Mouse (Mus musculus): Measurements from ENCODE around the gene Bak1. TPM values are rescaled to one million over a fixed set of nuclear protein-coding genes. Genes with fewer than 3 reads are reported as not detected.

Gene Bak1
- polyA plus RNA-seq, 1 experiment: 34.8 TPM

DNA sequence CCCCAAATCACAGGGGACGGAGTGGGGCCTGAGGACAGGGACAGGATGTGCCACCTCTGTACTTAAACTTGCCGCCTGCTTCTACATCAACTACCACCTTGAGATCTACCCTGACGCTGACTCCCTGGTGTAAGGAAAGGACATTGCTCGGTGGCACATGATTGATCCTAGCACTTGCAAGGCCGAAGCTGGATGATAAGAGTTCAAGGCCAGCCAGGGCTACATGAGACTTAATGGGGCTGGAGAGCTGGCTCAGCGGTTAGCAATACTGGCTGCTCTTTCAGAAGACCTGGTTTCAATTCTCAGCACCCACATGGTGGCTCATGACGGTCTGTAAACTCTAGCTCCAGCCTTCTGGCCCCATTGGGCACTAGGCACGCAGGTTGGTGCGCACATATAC, 7.1 kb downstream of the Bak1 start:
- DNase-seq (ENCODE audit: low spot score): no peak

DNA sequence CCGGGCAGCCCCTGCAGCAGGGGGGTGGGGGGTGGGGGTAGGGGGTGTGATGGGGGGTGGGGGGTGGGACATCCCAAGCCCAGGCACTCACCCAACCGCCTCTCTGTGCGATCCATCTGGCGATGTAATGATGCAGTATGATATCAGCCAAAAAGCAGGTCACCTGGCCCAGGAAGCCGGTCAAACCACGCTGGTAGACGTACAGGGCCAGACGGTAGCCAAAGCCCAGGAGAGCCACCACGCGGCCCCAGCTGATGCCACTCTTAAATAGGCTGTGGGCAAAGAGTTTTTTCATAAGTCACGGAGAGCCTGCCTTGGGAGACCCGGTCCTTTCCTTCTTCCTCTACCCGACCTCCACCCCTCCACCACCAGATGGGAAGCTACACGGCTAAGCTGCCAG, 7.7 kb downstream of the Bak1 start:
- no peak for DNase-seq (ENCODE audit: low spot score)

DNA sequence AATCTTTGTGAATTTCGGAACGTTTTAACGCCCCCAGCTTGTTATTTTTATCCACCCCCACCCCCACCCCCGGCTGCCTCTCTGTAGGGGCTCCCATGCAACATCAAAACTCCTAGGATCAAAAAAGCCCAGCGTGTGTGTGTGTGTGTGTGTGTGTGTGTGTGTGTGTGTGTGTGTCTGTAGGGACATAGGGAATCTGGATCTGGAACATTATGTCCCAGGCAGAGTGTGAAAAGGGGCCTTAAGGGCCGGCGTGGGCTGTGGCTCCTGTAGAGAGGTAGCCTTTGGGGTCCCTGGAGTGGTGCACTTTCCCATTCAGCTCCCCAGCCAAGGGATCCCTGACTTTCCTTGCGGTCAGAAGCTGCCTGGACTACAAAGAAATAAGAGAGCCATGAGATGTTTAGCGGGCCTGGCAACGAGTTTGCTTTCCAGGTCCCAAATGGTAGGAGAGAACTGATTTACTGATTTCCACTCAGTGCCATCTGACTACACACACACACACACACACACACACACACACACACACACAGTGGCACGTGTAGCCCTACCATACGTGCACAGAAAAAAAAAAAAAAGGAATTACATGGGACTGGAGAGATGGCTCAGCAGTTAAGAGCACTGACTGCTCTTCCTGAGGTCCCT, 10.1 kb downstream of the Bak1 start:
- DNase-seq (ENCODE audit: low spot score): no peak

DNA sequence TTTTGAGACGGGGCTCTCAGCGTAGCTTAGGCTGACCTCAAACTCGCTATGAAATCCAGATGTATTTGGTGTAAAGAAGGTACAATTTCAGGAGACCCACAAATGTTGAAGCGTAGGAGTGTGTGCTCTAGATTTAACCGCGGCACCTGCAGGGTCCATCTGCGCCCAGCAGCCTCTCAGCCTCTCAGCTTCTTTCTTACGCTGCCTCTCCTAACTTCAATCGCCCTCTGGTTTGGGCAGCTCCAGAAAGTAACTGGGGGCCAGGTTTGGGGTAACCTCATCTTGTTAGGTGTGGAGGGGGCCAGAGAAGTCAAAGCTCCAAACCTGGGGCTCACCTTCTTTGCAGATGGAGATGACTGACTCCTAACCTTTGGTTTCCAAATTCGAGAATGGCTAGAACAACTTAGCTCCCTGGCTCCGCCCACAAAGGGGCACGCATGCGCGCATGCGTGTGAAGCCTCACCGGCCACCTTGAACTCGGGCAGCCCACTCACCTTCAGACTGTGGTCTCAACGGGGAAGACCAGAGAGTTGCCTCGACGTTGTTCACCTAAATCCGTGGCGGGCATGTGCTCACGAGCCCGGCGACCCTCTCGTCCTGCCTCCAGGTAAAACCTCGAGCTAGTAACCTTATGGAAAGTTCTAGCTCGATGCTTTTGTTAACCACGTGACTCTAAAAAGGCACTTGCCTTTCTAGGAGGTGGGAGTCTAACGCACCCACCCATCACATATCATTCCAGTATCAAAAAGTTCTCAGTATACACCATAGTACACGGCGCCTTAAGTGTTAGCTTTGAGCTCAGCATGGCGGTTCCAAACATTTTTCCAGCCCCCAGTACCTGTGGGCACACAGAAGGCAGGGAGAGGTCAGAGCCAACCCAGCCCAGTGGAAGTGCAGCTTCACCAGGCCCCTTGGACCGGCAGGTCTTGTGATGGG, 11.0 kb downstream of the Bak1 start:
- DNase-seq (ENCODE audit: low spot score): peak; percentile 73

DNA sequence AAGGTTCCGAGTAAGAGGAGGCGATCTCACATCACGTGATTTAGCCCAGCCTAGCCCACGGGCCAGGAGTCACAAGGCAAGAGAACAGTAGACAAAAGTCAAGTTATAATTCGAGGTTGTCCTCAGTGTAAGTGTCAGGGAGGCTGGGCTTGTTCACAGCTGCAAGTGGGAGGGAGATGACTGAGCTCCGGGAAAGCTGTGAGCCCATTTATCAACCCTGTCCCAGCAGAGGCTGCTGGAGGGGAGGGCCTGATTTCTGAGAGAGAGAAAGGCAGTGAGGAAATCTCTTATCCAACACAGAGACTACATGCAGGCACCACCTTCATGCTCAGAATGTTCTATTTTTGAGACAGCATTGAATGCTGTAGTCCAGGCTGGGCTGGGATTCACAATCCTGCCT, 15.9 kb downstream of the Bak1 start:
- no peak for DNase-seq (ENCODE audit: low spot score)

DNA sequence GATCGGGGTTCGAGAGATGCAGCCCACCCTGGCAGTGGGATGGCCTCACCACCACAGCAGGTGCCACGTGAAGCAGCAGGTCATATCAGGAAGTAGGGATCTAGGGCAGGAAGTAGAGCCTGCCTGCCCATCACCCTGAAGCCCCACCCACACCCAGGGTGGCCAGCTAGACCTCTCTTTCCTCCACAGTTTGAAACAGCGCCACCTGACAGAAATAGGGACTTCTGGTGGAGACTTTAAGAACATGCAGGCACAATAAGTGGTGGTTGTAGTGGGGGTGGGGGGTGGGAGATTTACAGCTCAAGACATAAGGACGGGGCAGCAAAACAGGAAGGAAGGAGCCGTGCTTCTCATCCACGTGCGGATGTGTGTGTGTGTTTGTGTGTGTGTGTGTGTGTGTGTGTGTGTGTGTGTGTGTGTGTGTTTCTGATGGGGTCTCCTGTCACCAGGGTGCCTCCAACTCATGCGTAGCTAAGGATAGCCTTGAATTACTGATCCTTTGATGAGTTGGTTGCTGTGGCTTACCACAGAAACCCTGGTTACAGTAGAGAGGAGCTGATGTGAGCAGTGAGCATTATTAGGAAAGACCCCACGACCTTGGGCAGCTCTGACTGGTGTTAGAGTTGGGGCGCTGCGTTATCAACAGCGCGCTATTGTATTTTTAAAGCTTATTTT, 16.7 kb downstream of the Bak1 start:
- no peak for DNase-seq (ENCODE audit: low spot score)

DNA sequence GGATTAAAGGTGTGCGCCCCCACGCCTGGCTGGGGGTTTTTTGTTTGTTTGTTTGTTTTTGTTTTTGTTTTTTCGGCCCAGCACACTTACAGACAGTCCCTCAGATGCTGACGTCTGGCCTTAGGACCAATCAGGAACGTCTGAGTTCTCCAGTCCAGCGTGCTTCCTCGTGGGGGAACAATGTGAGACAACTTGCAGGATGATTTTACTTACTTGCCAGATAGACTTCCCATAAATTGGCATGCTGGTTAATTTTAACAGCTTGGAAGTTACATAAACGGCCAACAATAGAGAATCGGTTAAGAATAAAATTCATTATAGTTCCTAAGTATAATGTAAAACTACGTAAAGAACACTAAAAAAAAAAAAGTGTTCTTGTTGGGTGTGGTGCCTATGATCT, 17.6 kb downstream of the Bak1 start:
- no peak for DNase-seq (ENCODE audit: low spot score)

DNA sequence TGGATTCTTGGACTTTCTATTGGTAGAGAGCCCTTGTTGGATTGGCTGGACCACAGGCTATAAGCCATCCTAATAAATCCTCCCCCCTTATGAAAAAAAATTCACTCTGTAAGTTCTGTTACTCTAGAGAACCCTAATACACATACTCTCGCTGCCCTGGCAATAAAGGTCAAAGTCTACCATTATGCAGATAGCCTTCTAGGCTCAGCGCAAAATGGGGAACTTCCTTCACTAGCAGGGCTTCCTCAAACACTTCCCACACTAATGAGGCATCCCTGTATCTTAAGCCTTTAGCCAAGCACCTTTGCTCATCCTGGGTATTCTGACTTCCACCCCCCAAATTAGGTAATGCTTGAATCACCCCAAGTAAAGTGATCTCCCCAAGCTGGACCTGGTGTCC, 20.5 kb downstream of the Bak1 start:
- no peak for DNase-seq (ENCODE audit: low spot score)

DNA sequence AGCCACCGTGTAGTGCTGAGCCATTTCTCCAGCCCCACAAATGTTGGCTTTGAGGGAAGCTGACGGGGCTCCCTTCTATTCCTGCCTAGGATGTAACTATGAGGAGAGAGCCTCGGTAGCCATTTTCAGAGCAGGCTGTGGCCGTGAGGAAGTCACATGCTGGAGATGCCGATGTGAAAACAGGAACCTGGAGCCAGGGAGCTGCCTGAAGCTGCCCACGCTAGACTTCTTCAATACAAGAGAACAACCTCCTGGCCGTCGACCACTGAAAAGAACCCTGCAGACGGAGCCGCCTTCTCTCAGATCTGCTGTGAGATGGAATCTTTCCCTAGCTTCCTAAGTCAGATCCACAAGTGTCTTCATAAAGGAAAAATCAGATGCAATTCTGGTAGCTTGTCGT, 23.2 kb downstream of the Bak1 start:
- DNase-seq (ENCODE audit: low spot score): no peak

DNA sequence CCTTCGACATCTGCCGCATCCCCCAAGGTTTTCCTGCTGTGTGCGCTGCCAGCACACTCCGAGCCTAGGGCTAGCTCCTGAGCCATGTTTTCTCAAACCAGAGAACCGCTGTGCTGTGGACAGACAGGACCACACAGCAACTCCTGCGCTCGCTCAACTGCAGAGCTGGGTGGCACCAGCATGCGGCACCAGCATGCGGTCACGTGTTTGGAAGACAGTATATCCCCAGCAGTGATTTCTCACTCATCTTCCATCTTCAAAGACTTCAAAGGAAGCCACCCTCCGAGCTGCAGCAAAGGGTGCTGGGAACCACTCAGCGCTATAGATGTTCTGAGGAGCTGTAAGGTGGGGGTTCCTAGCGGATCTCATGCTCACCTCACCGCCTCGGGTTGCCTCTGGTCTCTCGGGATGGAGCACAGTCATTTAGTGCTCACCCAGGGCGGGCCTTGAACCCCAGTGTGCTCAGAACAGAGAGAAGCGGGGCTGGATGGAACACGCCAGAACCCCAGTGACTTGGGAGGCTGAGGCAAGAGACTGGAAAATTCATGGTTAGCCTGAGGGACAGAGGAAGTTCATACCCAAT, 23.8 kb downstream of the Bak1 start:
- DNase-seq (ENCODE audit: low spot score): no peak

DNA sequence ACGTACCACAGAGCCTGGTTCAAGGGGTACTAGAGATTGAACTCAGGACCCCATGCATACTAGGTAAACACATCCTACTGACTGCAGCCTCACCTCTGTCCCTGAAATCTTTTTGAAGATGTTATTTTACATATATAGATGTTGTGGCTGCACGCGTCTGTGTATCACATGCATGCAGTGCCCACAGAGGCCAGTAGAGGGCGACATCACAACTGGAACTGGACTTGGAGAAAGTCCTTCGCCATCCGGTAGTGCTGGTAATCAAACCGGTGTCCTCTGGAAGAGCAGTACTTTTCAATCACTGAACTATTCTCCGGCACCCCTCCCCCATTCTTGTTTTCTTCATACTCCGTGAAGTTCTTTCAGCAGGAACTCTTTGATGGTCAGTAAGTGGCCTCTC, 24.4 kb downstream of the Bak1 start:
- DNase-seq (ENCODE audit: low spot score): no peak

DNA sequence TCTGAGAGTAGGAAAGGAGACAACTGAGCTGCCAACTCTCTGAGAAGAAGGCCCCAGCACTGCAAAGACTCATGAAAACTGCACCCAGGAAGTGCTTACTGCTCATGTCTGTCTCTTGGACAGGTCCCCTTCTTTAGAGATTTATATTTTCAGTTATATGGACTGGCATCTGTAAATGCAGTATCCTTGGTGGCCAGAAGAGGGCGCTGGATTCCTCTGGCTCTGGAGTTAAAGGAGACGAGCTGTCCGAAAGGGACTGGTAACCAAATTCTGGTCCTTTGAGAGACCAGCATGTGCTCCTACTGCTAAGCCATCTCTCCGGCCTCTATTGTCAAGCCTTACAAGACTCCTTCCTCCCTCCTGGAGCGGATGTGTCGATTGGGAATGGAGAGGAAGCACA, 26.9 kb downstream of the Bak1 start:
- DNase-seq (ENCODE audit: low spot score): no peak

DNA sequence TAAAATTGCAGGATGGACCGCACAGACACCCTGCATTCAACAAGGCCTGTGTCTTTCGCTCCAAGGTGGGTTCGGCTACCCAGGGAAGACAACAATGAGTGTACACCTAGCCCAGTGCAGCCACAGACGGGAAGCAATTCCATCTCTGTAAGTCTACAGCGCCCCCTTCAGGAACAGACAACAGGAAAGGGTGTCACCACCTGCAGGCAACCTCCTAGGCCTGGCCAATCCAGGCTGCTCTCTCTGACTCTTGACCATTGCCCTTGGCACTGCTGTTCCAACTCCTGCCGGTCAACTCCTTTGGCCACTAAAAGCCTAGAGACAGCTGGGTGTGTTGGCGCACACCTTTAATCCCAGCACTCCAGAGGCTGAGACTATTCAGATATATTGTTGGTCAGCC, 27.7 kb downstream of the Bak1 start:
- no peak for DNase-seq (ENCODE audit: low spot score)

DNA sequence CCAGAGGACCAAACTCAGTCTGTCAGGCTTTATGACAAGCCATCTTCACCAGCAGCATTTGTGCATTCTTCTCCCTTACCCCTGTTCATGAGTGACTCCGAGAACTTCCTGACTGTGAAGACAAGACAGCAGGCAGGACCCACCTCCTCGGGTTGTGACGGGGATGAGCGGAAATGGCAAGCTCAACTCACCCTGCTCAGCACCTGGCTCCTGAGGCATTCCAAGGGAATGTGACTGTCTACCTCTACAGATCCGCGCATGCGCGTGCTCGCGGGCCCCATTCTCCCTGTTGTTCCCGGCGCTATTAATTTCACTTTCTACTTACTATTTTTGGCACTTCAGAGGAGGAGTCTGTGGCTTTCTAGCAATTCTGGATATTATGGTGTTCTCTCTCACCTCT, 28.8 kb downstream of the Bak1 start:
- DNase-seq (ENCODE audit: low spot score): no peak

DNA sequence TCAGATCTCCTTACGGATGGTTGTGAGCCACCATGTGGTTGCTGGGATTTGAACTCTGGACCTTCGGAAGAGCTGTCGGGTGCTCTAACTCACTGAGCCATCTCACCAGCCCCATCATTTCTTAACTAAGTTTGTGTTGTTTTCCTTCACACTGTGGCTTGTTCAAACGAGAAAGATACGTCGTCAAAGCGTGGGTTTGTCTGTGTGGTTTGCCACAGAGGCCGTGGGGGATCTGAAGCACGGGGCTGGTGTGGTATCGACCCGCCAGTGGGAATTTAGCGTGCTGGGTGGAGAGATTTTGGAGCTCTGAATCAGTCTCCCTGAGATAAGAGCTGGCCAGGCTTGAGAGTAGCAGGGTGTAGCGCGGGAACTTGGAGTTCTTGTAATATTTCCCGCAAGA, 30.5 kb downstream of the Bak1 start:
- DNase-seq (ENCODE audit: low spot score): no peak

DNA sequence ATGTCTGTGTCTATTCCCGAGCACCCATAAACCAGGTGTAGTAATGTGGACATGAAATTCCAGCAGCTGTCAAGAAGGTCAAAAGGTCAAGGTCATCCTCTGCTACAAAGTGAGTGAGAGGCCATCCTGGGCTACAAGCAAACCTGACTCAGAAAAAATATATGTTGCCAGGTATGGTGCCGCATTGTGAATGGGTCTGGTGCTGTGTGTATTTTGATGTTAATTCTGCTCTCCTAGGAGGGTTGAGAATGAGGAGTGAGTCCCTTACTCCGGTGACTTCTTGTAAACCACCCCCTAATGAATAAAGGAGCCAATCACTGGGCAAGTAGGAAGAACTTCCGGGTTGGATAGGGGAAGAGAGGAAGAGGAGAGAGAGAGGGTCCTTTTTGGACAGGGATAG, 31.1 kb downstream of the Bak1 start:
- DNase-seq (ENCODE audit: low spot score): no peak

DNA sequence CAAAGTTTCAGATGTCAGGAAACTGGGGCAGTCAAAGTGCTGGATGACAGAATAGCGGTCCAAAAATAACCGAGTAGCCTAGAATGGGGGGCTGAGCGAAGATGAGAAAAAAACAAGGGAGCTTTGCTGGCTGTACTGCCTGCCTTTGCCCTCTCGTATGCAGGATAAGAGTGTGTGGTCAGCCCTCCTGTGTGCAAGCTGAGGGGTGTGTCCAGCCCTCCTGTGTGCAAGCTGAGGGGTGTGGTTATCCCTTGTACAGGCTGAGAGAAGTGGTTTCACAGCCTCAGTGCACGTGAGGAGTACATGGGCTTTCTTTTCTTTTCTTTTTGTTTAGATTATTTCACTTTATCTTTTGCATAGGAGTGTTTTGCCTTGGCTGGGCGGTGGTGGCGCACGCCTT, 33.2 kb downstream of the Bak1 start:
- no peak for DNase-seq (ENCODE audit: low spot score)

DNA sequence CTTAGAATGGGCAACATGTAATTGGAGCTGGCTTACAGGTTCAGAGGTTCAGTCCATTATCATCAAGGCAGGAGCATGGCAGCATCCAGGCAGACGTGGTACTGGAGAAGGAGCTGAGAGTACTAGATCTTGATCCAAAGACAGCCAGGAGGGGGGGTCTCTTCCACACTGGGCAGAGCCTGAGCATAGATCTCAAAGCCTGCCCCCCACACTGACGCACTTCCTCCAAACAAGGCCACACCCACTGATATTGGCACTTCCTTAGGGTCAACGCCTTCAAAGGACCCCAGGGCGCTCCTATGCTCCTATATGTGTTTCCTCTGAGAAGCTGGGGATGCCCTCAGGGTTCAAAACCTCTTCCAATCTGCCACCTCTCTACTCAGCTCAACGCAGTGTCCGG, 33.8 kb downstream of the Bak1 start:
- no peak for DNase-seq (ENCODE audit: low spot score)

DNA sequence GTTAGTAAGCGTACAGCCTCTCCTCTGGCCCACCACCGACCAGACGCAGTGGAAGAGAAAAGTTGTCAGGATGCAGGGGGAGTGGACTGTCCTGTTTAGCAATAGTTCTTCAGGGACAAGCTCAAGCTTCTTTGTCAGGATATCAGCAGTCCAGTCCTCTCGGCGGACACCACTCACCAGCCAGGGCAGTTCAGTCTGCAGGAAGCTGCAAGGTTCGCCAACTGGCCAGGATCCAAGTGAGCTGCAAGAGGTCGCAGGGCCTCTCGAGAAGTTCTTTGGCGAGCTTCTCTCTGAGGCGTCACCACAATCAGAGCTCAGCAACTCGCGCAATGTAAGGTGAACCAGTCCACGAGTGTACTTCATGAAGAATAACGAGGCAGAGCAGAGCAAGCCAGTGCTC, 34.4 kb downstream of the Bak1 start:
- DNase-seq (ENCODE audit: low spot score): no peak

DNA sequence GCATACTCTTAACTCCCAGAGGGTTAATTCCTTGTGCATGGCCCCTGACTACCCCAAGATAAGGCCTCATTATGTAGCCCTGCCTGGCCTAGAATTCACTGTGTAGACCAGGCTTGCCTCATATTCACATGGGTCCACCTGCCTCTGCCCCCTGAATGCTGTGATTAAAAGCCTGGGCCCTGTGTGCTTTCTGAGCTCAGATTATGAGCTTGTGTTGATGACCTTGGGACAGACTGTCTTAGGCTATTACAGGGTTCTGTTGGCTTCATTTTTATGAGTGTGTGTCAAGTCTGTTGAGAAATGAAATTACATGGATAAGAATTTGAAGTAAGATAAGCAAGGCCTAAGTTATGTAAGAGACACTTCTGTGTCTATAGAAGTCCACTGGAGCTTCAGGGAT, 38.3 kb downstream of the Bak1 start:
- DNase-seq (ENCODE audit: low spot score): no peak

DNA sequence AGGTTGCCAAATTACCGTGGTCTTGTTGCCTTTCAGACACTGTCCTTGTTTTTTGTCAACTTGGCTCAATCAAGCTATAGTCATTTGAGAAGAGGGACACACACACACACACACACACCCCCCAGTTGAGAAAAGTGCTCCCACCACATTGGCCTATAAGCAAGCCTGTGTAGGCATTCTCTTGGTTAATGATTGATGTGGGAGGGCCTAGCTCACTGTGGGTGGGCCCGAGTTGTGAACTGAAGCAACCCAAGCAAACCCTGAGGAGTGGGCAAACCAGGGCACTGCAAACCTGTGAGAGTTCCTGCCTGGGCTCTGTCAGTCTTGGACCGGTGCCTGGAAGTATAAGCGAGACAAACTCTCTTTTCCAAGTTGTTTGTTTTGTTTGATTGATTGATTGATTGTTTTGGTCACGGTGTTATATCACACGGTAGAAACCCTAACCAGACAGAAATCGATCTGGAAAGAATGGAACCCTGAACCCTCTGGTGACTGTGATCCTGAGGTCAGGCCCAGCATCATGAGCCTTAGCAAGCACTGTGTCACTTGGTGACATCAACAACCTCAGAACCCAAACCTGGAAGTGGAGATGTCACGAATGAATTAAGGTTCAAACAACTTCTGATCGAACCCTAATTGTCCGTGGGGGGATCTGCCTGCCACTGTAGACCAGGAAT, 43.2 kb downstream of the Bak1 start:
- DNase-seq (ENCODE audit: low spot score): no peak

DNA sequence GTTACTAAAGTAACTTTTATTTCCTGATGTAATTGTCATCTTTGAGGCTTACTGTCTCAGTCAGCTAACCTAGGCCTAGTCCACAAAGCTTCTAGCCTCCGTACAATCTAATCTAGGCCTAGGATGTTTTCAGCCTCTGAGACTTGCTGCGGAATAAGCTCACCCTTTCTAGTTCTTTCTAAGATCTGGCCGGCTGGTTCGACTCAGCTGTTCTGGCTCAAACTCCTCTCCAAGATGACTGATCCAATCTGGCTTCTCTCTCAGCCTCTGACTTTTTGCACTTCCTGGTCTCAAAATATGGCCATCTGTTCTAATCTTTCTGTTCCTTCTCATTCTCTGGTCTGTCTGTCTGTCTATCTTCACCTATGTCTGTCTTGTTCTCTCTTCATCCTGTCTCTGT, 45.4 kb downstream of the Bak1 start:
- no peak for DNase-seq (ENCODE audit: low spot score)
